Mouse (Mus musculus): ENCODE results near the gene Hoga1.

Gene Hoga1

DNA sequence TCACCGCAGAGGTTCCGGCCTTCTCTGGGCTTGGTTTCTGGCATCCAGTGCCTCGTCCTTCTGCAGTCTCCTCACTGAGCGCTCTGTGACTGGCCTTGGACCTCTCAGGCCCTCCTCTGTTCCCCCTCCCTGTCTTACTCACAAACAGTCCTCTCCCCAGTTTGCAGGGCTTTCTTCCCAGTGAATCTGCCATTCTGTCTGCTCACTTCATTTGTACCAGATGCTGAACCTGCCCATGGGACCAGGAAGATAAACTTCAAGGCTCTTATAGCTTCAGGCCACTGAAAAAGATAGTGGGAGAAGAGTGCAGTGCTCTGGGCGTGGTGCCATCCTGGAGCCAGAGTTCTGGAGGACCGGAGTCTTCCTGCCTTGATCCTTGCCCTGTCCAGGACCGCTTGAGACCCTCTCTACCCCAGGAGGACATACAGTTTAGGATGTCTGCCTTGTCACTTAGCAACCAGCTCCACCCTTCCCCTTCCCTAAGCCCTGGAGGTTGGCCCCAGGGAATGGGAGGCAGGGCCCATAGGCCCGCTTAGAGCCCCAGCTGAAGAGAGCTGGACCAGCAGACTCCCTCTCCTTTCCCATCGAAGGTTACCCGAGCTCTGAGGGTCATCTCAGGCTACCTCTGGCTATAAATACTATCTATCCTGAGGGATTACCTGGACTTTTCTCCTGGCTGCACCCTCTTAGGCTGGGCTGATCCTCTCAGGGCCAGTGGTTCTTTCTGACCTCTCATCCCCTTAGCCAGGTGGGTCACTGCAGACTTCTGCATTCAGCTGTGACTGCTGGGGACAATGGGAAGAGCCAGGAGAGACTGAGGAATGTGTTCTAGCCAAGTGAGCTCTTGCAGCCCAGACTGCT lies 23.5 kb upstream of the Hoga1 start:
- no peak for DNase-seq (ENCODE audit: low spot score in 2 of 2)

DNA sequence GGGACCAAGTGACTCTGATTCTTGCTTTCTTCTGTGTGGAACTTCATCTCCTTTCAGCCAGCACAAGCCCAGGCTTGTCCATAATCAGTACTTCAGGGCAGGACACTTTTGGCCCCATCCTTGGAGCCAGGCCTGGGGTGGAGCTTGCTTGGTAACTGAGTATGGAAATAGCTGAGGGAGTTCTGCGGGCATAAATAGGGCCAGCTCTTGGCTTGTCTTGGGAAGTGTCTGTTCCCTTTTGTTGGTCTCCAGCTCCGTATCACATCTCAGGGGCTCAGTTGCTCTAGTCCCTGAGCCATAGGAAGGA lies 22.9 kb upstream of the Hoga1 start:
- DNase-seq (ENCODE audit: low spot score in 2 of 2): no peak

- DNase-seq (ENCODE audit: low spot score in 2 of 2): peak; percentile 52 to 76
Measured at GRCm38 (mm10) chr19:42026158-42026557, 19.3 kb upstream of the Hoga1 start.

DNA sequence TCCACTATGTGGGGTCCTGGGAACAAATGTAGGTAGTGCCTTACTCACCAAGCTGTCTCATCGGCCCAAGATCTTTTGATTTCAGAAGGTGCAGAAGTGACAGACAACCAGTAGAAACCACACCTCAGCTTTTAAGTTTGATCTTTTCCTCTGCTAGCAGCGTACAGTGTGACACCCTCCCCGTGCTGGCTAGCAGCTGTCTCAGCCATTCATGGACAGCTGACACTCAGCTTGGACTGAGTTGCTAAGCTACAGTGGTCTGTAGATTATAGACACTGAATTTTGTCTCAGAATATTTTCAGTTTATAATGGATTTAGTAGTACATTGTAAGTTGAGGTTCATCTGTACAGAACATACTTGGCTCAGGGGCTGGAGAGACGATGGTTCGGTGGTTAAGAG lies 14.3 kb upstream of the Hoga1 start:
- DNase-seq (ENCODE audit: low spot score in 2 of 2): no peak

DNA sequence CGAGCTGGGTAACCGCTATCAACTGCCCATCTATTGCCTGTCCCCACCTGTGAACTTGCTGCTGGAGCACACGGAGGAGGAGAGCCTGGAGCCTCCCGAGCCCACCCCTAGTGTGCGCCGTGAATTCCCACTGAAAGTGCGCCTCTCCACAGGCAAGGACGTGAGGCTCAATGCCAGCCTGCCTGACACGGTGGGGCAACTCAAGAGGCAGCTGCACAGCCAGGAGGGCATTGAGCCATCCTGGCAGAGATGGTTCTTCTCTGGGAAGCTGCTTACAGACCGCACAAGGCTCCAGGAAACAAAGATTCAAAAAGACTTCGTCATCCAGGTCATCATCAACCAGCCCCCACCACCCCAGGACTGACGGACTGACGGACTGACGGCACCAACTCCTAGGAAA lies 11.8 kb upstream of the Hoga1 start:
- no peak for DNase-seq (ENCODE audit: low spot score in 2 of 2)

- DNase-seq (ENCODE audit: low spot score in 2 of 2): no peak
Measured at GRCm38 (mm10) chr19:42034146-42034775, 11.1 kb upstream of the Hoga1 start.

GRCm38 (mm10) chr19:42034881-42035455 lies 10.4 kb upstream of the Hoga1 start:
- no peak for DNase-seq (ENCODE audit: low spot score in 2 of 2)

- DNase-seq (ENCODE audit: low spot score in 2 of 2): peak; percentile 70 to 73
Measured at GRCm38 (mm10) chr19:42035456-42036248, 9.8 kb upstream of the Hoga1 start, which contains the start of gene Ankrd2. TSS of gene Ankrd2 (plus strand) at chr19:42036000.

DNA sequence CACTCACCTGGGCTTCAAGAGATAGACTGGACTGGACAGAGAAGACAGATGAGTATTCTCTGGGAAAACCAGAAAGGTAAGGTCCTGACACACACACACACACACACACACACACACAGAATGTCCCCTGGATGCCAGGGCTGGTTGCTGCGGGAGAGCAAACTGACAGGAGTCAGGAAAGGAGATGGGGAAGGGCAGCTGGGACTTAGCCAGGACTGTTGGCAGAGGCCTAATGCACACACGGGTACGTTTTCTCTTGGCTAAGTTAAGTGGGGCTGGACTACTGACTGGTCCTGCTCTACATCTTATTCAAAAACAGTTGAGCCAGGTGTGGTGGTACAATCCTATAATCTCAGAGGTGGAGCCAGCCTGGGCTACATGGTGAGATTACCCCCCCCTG lies 9.1 kb upstream of the Hoga1 start:
- DNase-seq (ENCODE audit: low spot score in 2 of 2): no peak

DNA sequence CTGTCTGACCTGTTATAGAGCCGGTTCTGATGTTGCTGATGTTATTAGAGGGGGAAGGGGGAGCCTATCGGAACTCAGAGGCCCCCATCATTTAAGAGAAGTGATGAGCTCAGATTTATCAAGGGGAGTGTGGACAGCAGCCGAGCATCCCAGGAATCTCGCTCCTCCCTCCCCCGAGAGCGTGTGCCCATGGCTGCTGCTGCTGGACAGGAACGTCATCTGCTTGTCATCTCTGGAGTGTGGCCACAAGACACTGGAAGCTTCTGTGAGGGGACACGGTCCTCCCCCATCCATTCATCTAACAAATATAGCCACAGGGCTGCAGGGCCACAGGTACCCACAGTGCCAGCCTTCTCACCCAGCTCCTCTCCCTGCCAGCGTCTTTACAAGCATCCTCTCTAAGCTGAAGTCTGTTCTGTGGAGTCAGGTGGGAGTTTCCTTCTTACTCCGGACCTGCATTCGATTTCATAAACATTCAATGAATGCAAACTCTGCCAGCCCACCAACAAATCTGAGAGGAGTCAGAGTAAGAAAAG lies 8.2 kb upstream of the Hoga1 start:
- no peak for DNase-seq (ENCODE audit: low spot score in 2 of 2)

DNA sequence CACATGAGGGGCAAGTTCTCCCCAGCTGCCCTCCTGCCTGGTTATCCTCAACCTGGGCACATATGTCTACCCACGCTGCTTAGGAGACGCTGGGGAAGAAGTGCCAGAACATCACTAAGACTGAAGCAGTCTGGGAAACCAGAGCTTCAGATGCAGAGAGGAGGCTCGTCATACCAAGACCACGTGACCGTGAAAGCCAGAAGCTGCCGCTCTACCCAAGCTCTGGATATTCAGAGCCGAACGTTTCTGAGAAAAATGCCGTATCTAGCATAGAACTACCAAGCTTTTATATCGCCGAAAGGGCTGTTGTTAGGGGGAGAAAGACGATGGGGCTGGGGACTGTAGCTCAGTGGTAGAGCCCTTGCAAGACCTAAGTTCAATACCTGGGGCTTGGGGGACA lies 7.1 kb upstream of the Hoga1 start:
- DNase-seq (ENCODE audit: low spot score in 2 of 2): no peak

DNA sequence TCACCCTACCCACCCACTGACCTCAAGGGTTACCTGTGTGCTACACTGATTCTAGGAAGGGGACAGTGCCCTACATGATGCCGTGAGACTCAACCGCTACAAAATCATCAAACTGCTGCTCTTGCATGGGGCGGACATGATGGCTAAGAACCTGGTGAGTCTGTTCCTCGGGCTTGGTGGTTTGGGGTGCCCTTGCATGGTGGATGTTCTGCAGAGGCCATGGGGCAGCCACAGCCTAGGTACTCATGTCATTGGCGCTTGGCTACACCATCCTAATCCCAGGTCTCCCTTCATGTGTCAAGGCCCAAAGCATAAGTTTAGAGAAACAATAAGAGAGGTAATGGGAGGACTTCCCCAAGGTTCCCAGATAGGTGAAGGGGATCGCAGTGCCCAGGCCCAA lies 1.4 kb upstream of the Hoga1 start:
- no peak for DNase-seq (ENCODE audit: low spot score in 2 of 2)

DNA sequence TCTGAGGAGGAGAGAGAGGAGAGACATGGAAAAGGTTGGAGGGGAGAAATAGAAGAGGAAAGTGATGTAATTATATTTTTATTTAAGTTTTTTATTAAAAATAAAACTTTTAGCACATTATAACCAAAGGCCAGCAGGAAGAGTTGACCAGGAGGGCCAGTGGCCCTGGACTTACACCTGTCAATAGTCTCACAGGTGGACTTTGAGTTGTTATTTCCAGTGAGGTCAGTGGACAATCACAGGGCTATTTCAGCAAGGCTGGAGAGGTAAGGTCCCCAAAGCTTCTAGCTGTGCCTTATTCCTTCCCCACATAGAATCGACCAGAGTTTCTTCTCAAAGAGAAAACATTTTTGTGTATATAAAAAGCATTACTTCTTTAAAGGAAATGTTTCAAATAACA lies 4.8 kb downstream of the Hoga1 start:
- no peak for DNase-seq (ENCODE audit: low spot score in 2 of 2)

DNA sequence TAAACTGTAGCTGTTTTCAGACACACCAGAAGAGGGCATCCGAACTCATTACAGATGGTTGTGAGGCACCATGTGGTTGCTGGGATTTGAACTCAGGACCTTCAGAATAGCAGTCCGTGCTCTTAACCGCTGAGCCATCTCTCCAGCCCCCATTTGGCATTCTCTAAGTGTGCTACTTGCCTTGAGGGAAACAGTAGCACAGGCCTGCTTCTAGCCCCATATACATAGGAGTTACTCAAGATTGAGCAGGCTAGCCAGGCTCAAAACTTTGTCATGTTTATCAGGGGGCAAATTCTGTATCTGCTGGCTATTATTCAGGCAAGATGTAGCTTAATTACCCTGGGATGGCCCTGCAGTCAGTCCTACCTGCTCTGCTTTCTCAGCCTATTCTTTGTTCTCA lies 5.9 kb downstream of the Hoga1 start:
- DNase-seq (ENCODE audit: low spot score in 2 of 2): no peak

- no peak for DNase-seq (ENCODE audit: low spot score in 2 of 2)
Measured at GRCm38 (mm10) chr19:42051948-42052347, 6.5 kb downstream of the Hoga1 start, which contains the start of gene 4933411K16Rik. TSS of gene 4933411K16Rik (plus strand) at chr19:42052248.

DNA sequence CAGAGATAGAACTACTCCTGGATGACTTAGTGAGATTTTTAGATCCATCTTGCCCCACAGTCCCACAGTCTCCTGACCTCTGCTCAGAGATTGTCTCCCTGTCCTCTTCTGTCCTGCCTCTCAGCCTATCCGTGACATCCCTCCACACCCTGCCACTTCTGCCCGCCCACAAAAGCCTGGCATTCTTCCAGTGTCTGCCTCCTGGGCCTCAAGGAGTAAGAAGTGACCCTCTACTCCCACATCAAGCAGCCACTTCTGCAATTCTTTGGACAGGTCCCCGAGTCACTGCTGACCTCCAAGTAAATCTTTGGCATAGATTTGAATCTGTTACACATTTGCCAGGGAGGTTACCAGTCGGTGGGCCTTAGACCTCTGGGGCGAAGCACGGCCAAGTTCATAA lies 8.8 kb downstream of the Hoga1 start:
- DNase-seq (ENCODE audit: low spot score in 2 of 2): no peak

DNA sequence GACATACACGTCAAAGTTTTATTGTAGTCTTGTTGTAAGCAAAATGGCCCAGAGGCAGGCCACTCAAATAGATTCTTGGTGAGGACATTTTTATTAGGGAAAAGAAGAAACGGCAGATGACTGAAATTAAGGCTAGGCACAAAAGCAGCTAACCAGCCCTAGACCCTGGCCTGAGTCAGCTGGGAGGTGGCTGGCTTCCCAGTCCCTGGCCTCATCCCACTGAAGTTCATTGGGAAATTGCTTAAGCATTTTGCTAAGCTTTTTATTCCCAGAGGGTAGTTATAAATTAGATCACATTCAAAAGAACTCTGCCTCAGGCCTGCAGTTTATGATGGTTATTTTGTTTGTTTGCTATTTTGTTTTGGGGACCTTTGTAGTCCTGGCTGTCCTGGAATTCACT lies 10.5 kb downstream of the Hoga1 start:
- DNase-seq (ENCODE audit: low spot score in 2 of 2): no peak

GRCm38 (mm10) chr19:42056719-42057409 lies 11.5 kb downstream of the Hoga1 start:
- DNase-seq (ENCODE audit: low spot score in 2 of 2): no peak

- no peak for DNase-seq (ENCODE audit: low spot score in 2 of 2)
Measured at GRCm38 (mm10) chr19:42058426-42058825, 13.0 kb downstream of the Hoga1 start.

DNA sequence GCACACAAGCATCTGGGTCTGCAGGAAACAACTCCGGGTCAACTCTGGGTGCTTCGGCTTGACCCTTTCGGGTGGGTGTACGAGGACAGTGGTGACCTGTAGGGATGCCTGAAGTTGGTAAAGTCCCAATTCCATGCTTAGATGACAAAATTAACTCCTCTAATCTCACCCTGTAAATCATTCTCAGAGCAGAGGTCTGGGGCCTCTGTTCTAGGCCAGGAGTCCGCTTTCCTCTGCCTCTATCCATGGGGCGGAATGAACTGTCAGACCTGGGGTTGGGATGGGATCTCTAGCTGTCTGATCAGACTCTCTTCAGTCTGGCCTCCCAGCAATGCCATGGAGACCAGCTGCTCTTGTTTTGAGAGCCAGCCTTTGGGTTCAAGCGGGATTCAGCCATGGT lies 16.0 kb downstream of the Hoga1 start:
- DNase-seq (ENCODE audit: low spot score in 2 of 2): no peak

GRCm38 (mm10) chr19:42068441-42069240 lies 23.2 kb downstream of the Hoga1 start:
- DNase-seq (ENCODE audit: low spot score in 2 of 2): no peak

Data from frontal cortex, postnatal 14 days (tissue).